Mouse (Mus musculus): ENCODE measurements at regions not wholly inside any gene's neighbourhood (a gene's known extent, or its start where the extent isn't known, plus 50 kb on each side); places are given as distances from the start of the nearest gene placed in this dataset.

DNA sequence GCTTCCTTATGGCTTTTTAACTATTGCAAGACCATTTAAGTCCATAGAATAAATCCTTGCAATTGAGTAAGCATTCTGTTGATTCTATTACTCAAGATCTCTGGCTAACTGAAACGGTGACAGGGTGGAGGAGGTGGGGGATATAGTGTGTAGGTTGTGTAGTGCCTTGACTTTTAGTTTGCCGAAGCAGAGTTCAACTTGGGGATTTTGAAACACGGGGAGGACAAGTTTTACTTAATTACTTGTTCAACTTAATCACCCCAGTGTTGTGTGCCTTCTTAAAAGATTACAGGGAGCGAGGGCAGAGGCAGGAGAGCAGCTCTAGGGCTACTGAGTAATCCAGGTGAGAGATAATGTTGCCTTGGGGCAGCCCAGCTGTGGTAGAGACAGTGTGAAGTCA, 171.7 kb upstream of the Fam241a start:
- TF ChIP-seq CTCF (IDR thresholded peaks at IDR 0.05; ENCODE audit: control insufficient read depth, insufficient read depth, low read length) (no peak), POLR2A (IDR thresholded peaks at IDR 0.05; ENCODE audit: borderline replicate concordance, control insufficient read depth, low read depth, low read length) (no peak)
